Comparison of ENCODE assay signal across 8 mouse cellular contexts in the genomic region with DNA sequence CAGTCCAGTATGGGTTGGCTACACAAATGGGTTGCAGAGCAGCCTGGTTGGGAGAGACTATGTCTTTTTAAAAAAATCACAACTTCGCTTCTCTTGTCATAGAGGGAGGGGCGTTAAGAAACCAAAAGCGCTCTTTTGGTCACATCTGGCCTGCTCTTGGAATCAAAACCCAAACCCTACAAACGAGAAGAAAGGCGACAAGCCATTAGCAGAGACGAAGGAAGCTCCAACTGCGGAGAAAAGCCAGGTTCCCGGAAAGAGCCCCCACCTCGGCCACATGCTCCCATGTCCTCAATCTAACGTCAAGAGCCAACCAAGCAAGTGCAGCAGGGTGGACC. TPM values are rescaled to one million over a fixed set of nuclear protein-coding genes. Genes with fewer than 3 reads are reported as not detected.
DNase-seq lines count a peak whose midpoint lies in the region; ATAC-seq lines count a peak whose summit lies in the region.

No protein-coding gene starts in this region.

- peak overlapping the region; percentile 60 for H3K4me2 ChIP-seq in kidney, embryonic 16.5 days (replicated peaks; ENCODE audit: low read depth, low read length)
- H3K4me2 ChIP-seq in hindbrain, embryonic 16.5 days (ENCODE audit: low read length): peak overlapping the region; percentile 73

- no peaks in the 10 kb centered on the region for H3K27me3 ChIP-seq in kidney, embryonic 16.5 days (ENCODE audit: insufficient read depth, low read length)
- no peaks in the 10 kb centered on the region for H3K27me3 ChIP-seq in hindbrain, embryonic 16.5 days (replicated peaks; ENCODE audit: control insufficient read depth, insufficient read depth, low read length)

- peaks cover 8% of the 10 kb centered on the region; the same call in 1 of the 2 replicates for H3K4me1 ChIP-seq in kidney, embryonic 16.5 days (ENCODE audit: insufficient read depth, low read length)
- peaks cover 11% of the 10 kb centered on the region for H3K4me1 ChIP-seq in hindbrain, embryonic 16.5 days (ENCODE audit: control insufficient read depth, insufficient read depth, low read depth, low read length)

- H3K4me3 ChIP-seq in kidney, embryonic 16.5 days (ENCODE audit: low read length): peak overlapping the region; percentile 90
- H3K4me3 ChIP-seq in hindbrain, embryonic 16.5 days (ENCODE audit: low read length): peak overlapping the region; percentile 59

- WGBS in kidney, embryonic 16.5 days: 1% methylated on average over 10 of the region's 10 CpGs
- WGBS in hindbrain, embryonic 16.5 days: under 1% methylated on average over 10 of the region's 10 CpGs

- peaks cover 20% of the 10 kb centered on the region for H3K36me3 ChIP-seq in kidney, embryonic 16.5 days (ENCODE audit: insufficient read depth, low read length)
- peaks cover 7% of the 10 kb centered on the region for H3K36me3 ChIP-seq in hindbrain, embryonic 16.5 days (ENCODE audit: control insufficient read depth, insufficient read depth, low read length)

- H3K27ac ChIP-seq in kidney, embryonic 16.5 days (ENCODE audit: low read length): peak overlapping the region; percentile 98
- H3K27ac ChIP-seq in hindbrain, embryonic 16.5 days (ENCODE audit: low read depth, low read length): peak overlapping the region; percentile 77

- no peak for ATAC-seq in kidney, embryonic 16.5 days (ENCODE audit: low FRiP score, low TSS enrichment)
- peak; percentile 10; the same call in 1 of the 2 replicates for ATAC-seq in common myeloid progenitor, adult 5-6 weeks (replicated peaks; ENCODE audit: low read depth, poor library complexity, severe bottlenecking)
- ATAC-seq in hindbrain, embryonic 16.5 days: peak; percentile 46; the same call in 1 of the 2 replicates
- ATAC-seq in monocyte, adult 5-6 weeks (replicated peaks; ENCODE audit: insufficient number of reproducible peaks, low FRiP score, low TSS enrichment, poor library complexity, severe bottlenecking): peak; percentile 3; the same call in 1 of the 2 replicates

- no peaks in the 10 kb centered on the region for H3K9me3 ChIP-seq in kidney, embryonic 16.5 days (ENCODE audit: low read length)
- no peaks in the 10 kb centered on the region for H3K9me3 ChIP-seq in hindbrain, embryonic 16.5 days (ENCODE audit: control insufficient read depth, low read length)

- H3K9ac ChIP-seq in kidney, embryonic 16.5 days (replicated peaks; ENCODE audit: low read length): peak overlapping the region; percentile 90
- H3K9ac ChIP-seq in hindbrain, embryonic 16.5 days (ENCODE audit: low read depth, low read length): peak overlapping the region; percentile 69

- DNase-seq in kidney, postnatal 36 days: no peak
- no peak for DNase-seq in adrenal gland, adult 8-10 months
- DNase-seq in thymus, postnatal 10 days (ENCODE audit: low spot score in 2 of 2): no peak
- DNase-seq in frontal cortex, postnatal 14 days (ENCODE audit: low spot score in 2 of 2): no peak

RNA-seq across cellular contexts. Expression of gene N4bp2l2, which starts 1.2 kb away (rescaled TPM):
- 34.0 and 43.6 TPM in 2 replicates for polyA plus RNA-seq in kidney, embryonic 16.5 days (2015; fragmentation: Nextera tagmentation; extraction: Ambion mirVana)
- 187 and 223 TPM in 2 replicates for total RNA-seq in common myeloid progenitor, adult 5-6 weeks (2017)
- polyA plus RNA-seq in hindbrain, embryonic 16.5 days (2015; fragmentation: Nextera tagmentation; extraction: Ambion mirVana): 24.5 and 25.5 TPM in 2 replicates
- total RNA-seq in monocyte, adult 5-6 weeks (2017): 113 to 172 TPM (median 148 TPM) in 3 replicates
- total RNA-seq in adrenal gland, adult 8-10 months (2022): 10 to 100 TPM; 84.4 to 99.2 (median 88.5) TPM

RNA-seq across cellular contexts. Expression of gene Pds5b, which starts 8.8 kb away (rescaled TPM):
- 28.2 and 33.4 TPM in 2 replicates for polyA plus RNA-seq in kidney, embryonic 16.5 days (2015; fragmentation: Nextera tagmentation; extraction: Ambion mirVana)
- 59.5 and 76.9 TPM in 2 replicates for total RNA-seq in common myeloid progenitor, adult 5-6 weeks (2017)
- 26.7 and 27.5 TPM in 2 replicates for polyA plus RNA-seq in hindbrain, embryonic 16.5 days (2015; fragmentation: Nextera tagmentation; extraction: Ambion mirVana)
- total RNA-seq in monocyte, adult 5-6 weeks (2017): 17.0 to 45.7 TPM (median 21.6 TPM) in 3 replicates
- total RNA-seq in adrenal gland, adult 8-10 months (2022): 10 to 100 TPM; 19.7 to 33.6 (median 26.4) TPM
